Mouse (Mus musculus) brain, adult 2 months (tissue): ENCODE data around the gene Trp53i11.

Experiments used
- DNase-seq: peaks from one replicate; pipeline ENCODE4 v3.0.0; 2011; ENCODE audit warnings: low read depth, low spot score

The Trp53i11 gene

DNA sequence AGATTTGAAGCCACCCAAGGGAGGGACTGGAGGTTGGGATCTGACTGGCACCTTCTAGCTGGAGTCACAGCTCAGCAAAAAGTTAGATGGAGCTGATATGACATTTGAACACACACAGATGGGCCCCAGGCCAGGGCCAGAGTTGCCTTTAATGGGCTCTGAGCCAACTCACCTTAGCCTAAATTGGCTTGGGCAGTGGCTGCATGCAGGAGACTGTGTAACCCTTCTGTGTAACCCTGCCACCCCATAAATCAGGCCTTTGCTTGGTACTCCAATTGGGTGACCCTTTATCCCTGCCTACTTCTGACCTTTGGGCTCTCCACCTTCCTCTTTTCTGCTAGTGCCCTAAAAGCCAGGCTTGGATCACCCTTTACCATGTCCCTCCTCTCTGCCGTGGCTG, 49.7 kb downstream of the Trp53i11 start:
- DNase-seq, result no peak

DNA sequence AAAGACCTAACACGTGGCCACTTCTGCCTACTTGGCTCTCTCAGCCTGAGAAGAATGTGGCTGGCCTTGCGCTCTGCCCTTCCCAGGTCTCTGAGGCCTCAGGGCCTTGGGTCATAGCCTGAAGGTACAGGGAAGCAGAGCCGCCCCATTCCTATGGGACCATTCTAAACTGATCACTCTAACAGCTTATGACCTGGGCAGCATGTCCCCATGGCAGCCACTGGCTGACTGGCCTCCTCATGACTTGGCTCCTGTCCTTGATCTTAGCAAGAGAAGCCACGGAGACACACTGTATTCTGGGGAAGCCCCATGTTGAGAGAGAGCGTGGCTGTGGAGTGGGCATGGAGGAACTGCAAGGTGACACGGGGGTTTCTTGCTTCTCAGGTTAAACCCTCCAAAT, 51.5 kb downstream of the Trp53i11 start:
- no peak for DNase-seq

DNA sequence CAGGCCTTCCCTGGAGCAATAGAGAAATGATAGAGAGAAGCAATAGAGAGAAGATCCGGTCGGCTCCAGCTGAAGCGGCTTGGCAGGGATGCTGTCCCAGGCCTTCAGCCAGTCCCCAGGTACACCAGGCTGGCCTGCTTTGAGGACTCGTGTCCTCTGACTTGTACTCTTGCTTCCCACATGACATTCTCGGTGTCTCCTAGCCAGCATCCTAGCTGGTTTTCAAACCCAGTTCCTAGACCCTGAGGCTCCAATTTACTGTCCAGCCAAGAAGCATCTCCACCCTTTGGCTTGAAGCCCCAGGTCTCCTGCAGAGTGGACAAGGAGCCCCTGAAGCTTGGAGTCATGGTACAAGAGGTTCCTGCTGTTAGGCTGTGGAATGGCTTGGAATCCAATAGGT, 54.8 kb downstream of the Trp53i11 start:
- DNase-seq, result peak; percentile 70

DNA sequence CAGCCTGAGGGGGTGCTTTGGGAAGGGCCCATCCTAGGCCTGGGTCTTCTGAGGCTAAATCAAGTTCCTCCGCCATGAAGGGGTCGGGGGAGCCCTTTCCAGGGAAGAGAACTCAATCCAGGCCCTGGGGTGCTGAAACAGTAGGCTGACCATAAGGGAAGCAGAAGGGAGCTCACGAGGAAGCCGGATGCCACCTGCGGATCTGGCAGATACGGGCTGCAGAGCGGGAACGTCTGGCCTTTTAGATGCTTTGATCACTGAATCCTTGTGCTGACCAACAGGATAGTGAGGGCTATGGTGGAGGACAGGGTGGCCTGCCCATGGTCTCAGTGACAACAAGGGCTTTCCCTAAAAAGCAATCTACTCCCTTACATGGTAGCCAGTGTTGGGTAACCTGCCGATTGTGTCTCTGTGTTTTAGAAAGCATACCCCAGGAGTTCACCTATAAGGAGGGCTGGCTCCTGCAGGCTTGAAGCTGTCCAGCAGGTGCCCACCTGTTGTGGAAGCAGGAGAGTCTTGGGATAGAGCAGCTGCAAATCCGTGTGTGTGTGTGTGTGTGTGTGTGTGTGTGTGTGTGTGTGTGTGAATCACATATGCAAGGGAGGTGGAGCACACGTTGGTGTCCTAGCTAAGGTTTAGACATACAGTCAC, 56.2 kb downstream of the Trp53i11 start:
- peak; percentile 77 for DNase-seq

DNA sequence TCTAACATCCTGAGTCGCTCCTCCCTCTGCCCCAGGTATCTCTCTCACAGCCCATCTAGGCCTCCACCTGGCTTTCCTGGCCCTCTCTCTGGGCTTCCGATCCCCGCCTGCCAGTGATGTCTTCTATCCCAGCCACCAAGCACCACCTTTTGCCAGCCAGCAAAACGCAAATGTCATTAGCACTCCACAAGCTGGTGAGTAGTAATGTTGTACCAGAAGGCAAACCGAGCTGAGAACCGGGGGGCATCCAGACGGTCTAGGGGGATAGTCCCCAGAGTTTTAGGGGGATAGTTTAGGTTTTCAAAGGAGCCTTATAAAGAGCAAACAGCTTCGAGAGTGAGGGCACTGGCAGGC, 56.7 kb downstream of the Trp53i11 start:
- peak; percentile 77 for DNase-seq

DNA sequence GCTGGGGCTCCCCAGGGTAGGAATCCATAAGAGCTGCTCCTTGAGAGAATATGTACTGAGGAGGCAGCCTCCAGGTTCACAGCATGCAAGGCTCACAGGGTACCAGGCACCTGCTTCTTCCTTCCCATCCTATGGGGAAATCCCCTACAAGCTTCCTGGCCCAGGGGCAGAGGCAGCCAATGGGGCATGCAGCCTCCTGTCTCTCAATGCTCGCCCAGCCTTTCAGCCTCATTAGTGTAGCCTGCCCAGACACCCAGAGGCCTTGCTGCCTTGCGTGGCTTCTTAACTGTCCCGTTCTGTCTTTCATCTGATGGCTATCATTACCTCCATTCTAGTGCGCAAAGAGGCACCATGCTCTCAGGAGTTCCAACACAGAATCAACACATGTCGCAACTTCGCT, 61.7 kb downstream of the Trp53i11 start:
- DNase-seq, result no peak

DNA sequence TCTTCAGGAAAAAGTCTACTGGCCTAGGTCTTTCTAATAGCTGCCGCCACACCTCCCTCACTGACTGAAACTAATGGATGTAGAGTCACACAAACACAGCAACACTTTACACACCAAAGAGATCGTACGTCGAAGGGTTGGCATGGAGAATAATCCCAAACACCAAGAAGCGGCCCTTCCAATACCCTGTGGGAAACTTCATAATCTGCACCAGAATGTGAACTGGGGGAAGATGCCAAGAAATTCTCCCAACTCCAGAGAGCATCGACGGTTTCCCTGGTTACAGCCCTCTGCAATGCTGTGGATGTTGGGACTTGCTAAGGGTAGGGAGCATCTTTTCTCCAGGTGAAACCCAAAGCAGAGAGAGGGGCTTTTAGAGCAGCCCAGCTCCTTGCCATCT, 63.3 kb downstream of the Trp53i11 start:
- DNase-seq, result no peak
